Mouse (Mus musculus) bone marrow macrophage, adult 2 months (primary cell): ENCODE measurements around the gene Kif5c.

Experiments
- CTCF ChIP-seq: IDR thresholded peaks from 2 replicates; pipeline ENCODE4 v1.5.1; 2012; ENCODE audit warnings: low read depth, mild to moderate bottlenecking, low read length, moderate library complexity
- POLR2A ChIP-seq: IDR thresholded peaks from 2 replicates; pipeline ENCODE4 v1.6.1; 2012; ENCODE audit warnings: mild to moderate bottlenecking, low read depth, low read length, borderline replicate concordance

DNA sequence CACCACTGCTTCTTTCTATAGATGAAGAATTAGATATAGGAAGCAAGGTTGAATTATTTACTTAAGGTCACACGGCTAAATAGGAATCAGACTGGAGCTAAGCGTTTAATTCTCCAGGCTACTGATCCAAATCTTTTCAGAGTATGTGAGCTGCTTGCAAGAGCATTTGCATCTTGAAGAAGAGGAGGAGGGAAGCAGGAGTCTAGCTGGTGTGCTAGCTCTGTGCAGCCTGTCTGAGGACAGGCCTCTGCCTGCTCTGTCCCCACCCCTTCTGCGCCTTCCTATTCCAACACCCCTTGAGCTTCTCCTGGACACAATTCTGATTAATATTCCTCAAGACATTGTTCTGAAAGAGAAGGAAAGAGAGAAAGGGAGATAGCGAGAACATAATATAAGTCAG lies 123.8 kb downstream of the Kif5c start:
- no peak for TF ChIP-seq CTCF
- TF ChIP-seq POLR2A = no peak
